Mouse (Mus musculus) liver, adult 2 months (tissue): Measurements from ENCODE around the gene Foxp1.

Experiments used
- CTCF ChIP-seq: fragments of 200-500 bp; IDR thresholded peaks from 2 replicates; pipeline ENCODE4 v1.5.1; 2011; ENCODE audit warnings: low read depth, low read length, control low read depth
- POLR2A ChIP-seq: fragments of 200-500 bp; IDR thresholded peaks from 2 replicates; pipeline ENCODE4 v1.6.1; 2011; ENCODE audit warnings: low read length, control low read depth; ENCODE audit not compliant: insufficient read depth; ENCODE audit errors: extremely low read depth

DNA sequence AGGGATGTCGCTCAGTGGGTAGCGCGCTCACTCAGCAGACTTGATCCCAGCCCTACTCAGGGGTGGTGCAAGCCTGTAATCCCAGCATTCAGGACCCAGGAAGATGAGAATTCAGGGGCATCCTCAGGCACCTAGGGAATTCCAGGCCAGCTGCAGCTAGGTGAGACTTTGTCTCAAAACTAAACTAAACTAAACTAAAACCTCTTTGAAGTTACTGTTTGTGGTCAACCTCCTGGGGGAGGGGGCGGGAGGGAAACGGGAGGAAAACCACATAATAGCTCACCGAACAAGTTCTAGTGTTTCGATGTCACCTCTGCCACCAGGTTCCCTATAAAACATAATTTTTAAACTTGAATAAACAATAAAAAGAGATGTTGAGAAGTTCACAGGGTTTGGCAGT is 24.4 kb downstream of the Foxp1 start:
- TF ChIP-seq CTCF (no peak), POLR2A (no peak)
